Mouse (Mus musculus) lung, postnatal 0 days (tissue): ENCODE measurements around the gene Slc2a1. TPM values are rescaled to one million over a fixed set of nuclear protein-coding genes. Genes with fewer than 3 reads are reported as not detected.
A peak's percentile ranks its signal among the peaks of the same experiment; 100 is the strongest.

ENCODE experiments used
- ATAC-seq: fragments of 200-750 bp; cut with Nextera tagmentation; 2 replicates; pipeline ENCODE4 v1.8.0; 2017; ENCODE audit warnings: moderate library complexity
- DNase-seq: peaks from one replicate; pipeline ENCODE4 v3.0.0-alpha.2; 2016; ENCODE audit warnings: low spot score
- H3K27ac ChIP-seq: fragments of 300-500 bp; sonication (generic); 2 replicates; pipeline ENCODE4 v1.5.1; 2014; ENCODE audit warnings: antibody characterized with exemption, mild to moderate bottlenecking, low read length, mixed read lengths
- H3K27me3 ChIP-seq: fragments of 300-500 bp; sonication (generic); replicated peaks from 2 replicates; pipeline ENCODE4 v1.6.1; 2014; ENCODE audit warnings: low read length, mixed read lengths; ENCODE audit not compliant: insufficient read depth
- H3K36me3 ChIP-seq: fragments of 300-500 bp; sonication (generic); 2 replicates; pipeline ENCODE4 v1.6.1; 2014; ENCODE audit warnings: low read length, mixed read lengths; ENCODE audit not compliant: insufficient read depth
- H3K4me1 ChIP-seq: fragments of 300-500 bp; sonication (generic); 2 replicates; pipeline ENCODE4 v1.6.1; 2014; ENCODE audit warnings: antibody characterized with exemption, low read depth, low read length, mixed read lengths; ENCODE audit not compliant: insufficient read depth
- H3K4me2 ChIP-seq: fragments of 300-500 bp; sonication (generic); replicated peaks from 2 replicates; pipeline ENCODE4 v1.6.1; 2014; ENCODE audit warnings: low read depth, mild to moderate bottlenecking, low read length, moderate library complexity, mixed read lengths
- H3K4me3 ChIP-seq: fragments of 300-500 bp; sonication (generic); 2 replicates; pipeline ENCODE4 v1.5.1; 2014; ENCODE audit warnings: low read depth, low read length
- H3K9ac ChIP-seq: fragments of 300-500 bp; sonication (generic); replicated peaks from 2 replicates; pipeline ENCODE4 v1.6.1; 2014; ENCODE audit warnings: low read depth, mild to moderate bottlenecking
- H3K9me3 ChIP-seq: fragments of 300-500 bp; sonication (generic); 2 replicates; pipeline ENCODE4 v1.6.1; 2016; ENCODE audit warnings: low read length, mixed read lengths
- CTCF ChIP-seq: IDR thresholded peaks from 2 replicates; pipeline ENCODE4 v1.5.1; 2016; ENCODE audit warnings: antibody characterized with exemption, mild to moderate bottlenecking
- EP300 ChIP-seq: IDR thresholded peaks from 2 replicates; pipeline ENCODE4 v1.6.1; 2016; ENCODE audit warnings: antibody characterized with exemption, mild to moderate bottlenecking, control low read depth
- WGBS: fragments of 180-500 bp; shearing (Covaris S2); extraction: QIAGEN DNeasy Blood & Tissue Kit; methylation state at CpG from one replicate; pipeline ENCODE4 v1.1.7; 2014; 5-methylcytosine and 5-hydroxymethylcytosine counted together
- polyA plus RNA-seq: library from polyadenylated mRNA; unstranded; fragments of >200 nt; fragmentation: Nextera tagmentation; extraction: Ambion mirVana; gene quantifications from 2 replicates; pipeline ENCODE4 v1.2.1, GENCODE M21; 2015

The Slc2a1 gene
- polyA plus RNA-seq, 1 experiment from 2014 or later = 16.7 TPM

DNA sequence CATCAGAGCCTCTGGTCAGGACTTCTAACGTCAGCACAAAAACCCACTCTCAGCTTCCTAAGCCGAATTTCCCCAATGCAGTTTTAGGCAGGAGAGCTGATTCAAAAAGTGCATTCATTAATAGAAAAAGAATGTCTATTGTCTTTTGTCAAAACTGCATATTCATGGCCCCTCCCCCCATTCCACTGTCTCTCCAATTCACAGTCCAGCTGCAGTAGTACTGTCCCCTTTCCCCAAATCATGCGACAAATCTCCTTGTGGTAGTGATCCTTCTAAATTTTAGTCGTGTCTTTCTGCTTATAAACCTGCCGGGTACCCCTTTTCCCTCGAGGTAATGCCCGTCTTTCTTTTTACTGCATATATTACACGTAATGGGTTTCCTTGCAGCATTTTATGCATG is 30.3 kb downstream of the Slc2a1 start:
- TF ChIP-seq EP300 = no peak
- no peak for TF ChIP-seq CTCF
- WGBS = 67% methylated on average over 8 of the region's 8 CpGs

DNA sequence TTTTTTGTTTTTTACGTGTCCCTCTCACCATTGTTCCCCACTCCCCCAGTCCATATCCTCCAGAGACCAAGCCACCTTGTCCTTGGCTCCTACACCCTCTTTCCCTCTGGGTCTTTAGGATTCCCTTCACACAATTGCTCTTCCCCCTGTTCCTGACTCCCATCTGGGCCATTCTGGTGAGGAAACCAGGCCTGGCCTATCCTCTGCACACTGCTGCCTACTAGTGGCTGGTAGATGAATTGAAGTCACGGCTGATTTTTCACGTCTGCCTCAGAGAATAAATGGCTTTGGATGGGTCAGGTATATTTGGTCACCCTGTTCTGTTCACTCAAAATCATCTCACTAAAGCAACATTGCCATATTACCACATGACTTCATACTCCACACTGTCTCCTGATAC is 31.6 kb downstream of the Slc2a1 start:
- WGBS = 51% methylated on average over 3 of the region's 3 CpGs
- no peak for TF ChIP-seq EP300
- peak; percentile 94 for TF ChIP-seq CTCF
- Histone ChIP-seq H3K27me3 (no peaks in the 10 kb centered on the region), H3K36me3 (peaks cover 19% of the 10 kb centered on the region), H3K4me1 (no peaks in the 10 kb centered on the region), H3K9ac (no peak overlapping the region), H3K27ac (no peak overlapping the region), H3K4me2 (no peak overlapping the region), H3K9me3 (no peaks in the 10 kb centered on the region), H3K4me3 (no peak overlapping the region)
- ATAC-seq (no peak), DNase-seq (peak; percentile 59)

More for the DNA sequence above, 30.3 kb downstream of the Slc2a1 start:
- Histone ChIP-seq H3K36me3 (peaks cover 26% of the 10 kb centered on the region), H3K4me3 (no peak overlapping the region), H3K9me3 (no peaks in the 10 kb centered on the region), H3K27ac (no peak overlapping the region), H3K4me1 (no peaks in the 10 kb centered on the region), H3K9ac (no peak overlapping the region), H3K4me2 (no peak overlapping the region), H3K27me3 (no peaks in the 10 kb centered on the region)
- ATAC-seq = no peak
- DNase-seq = no peak

DNA sequence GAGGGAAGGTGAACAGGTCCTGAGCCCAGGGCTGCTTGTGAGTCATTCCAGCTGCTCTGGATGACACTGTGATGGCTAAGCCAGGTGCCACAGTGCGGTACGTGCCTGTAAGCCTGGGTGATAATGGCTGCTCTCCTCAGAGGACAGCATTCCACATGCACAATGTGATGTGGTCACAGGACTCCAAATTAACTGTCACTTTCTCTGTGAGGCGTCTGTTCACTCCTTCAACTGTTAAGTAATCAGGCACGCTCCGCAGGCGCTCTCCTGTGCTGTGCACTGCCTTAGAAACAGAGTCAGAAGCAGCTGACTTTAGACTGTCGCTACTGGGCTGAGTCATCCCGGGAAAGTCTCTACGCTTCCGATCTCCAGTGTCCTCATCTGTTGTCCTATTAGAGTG is 32.7 kb downstream of the Slc2a1 start:
- no peak for DNase-seq
- H3K4me3 ChIP-seq = no peak overlapping the region
- no peaks in the 10 kb centered on the region for H3K4me1 ChIP-seq
- no peaks in the 10 kb centered on the region for H3K9me3 ChIP-seq
- TF ChIP-seq CTCF = no peak
- no peak for TF ChIP-seq EP300
- peaks cover 8% of the 10 kb centered on the region; the same call in 1 of the 2 replicates for H3K36me3 ChIP-seq
- 61% methylated on average over 10 of the region's 10 CpGs for WGBS
- no peaks in the 10 kb centered on the region for H3K27me3 ChIP-seq
- H3K27ac ChIP-seq = no peak overlapping the region
- no peak for ATAC-seq
- no peak overlapping the region for H3K9ac ChIP-seq
- H3K4me2 ChIP-seq = no peak overlapping the region

DNA sequence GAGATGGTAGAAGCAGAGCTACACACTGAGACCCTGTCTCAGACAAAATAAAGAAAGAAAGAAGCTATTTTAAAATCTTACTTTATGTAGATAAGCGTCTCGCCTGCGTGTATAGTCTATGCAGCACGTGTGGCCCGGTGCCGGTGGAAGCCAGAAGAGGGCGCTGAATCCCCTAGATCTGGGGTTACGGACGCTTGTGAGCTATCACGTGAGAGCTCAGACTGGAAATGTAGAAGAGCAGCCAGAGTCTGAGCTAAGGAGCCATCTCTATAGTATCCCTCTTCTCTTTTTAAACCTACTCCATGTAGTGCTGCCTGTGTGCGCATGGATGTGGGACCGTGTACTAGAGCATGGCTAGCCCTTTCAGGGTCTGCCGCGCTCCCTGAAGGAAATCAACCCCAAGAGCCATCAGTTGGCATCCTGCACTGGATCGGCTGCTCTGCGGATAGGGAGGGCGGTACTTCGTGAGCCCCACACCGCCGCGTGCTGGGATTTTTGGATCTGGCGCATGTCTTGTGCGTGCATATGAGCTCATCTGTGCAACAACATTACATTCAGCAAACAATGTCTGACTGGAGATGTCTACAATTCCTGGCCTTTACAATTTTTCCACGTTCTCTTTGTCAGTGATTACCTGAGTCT is 33.8 kb downstream of the Slc2a1 start:
- TF ChIP-seq CTCF = peak; percentile 84
- TF ChIP-seq EP300 = no peak
- H3K9ac ChIP-seq = no peak overlapping the region
- 31% methylated on average over 24 of the region's 24 CpGs for WGBS
- H3K27ac ChIP-seq = no peak overlapping the region
- H3K4me1 ChIP-seq = no peaks in the 10 kb centered on the region
- ATAC-seq = peak; percentile 78
- no peaks in the 10 kb centered on the region; the same call in 1 of the 2 replicates for H3K36me3 ChIP-seq
- H3K27me3 ChIP-seq = no peaks in the 10 kb centered on the region
- peak; percentile 86 for DNase-seq
- H3K4me2 ChIP-seq = peak overlapping the region; percentile 33
- no peak overlapping the region for H3K4me3 ChIP-seq
- H3K9me3 ChIP-seq = no peaks in the 10 kb centered on the region

DNA sequence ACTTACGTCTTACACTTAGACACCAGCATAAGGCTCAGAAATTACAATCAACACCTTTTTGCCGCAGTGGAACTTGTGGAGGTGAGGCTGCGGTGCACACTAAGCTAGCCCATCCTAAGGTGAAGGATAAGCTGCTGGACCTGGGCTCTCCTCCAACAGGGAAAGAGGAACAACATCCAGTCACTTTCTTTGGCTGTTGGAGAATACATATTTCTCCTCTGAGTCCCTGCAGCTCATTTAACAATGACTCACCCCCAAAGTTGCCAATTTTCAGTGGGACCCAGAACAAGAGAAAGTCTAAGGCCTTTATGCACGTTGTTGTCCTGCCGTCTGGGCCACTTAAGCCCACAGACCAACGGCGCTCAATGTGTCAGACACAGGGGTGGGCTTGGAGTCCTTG is 38.3 kb downstream of the Slc2a1 start:
- Histone ChIP-seq H3K36me3 (no peaks in the 10 kb centered on the region), H3K9ac (no peak overlapping the region), H3K27ac (no peak overlapping the region), H3K27me3 (no peaks in the 10 kb centered on the region), H3K9me3 (no peaks in the 10 kb centered on the region), H3K4me1 (no peaks in the 10 kb centered on the region), H3K4me2 (no peak overlapping the region), H3K4me3 (no peak overlapping the region)
- 73% methylated on average over 7 of the region's 7 CpGs for WGBS
- no peak for DNase-seq
- TF ChIP-seq EP300 = no peak
- no peak for TF ChIP-seq CTCF
- ATAC-seq = no peak

DNA sequence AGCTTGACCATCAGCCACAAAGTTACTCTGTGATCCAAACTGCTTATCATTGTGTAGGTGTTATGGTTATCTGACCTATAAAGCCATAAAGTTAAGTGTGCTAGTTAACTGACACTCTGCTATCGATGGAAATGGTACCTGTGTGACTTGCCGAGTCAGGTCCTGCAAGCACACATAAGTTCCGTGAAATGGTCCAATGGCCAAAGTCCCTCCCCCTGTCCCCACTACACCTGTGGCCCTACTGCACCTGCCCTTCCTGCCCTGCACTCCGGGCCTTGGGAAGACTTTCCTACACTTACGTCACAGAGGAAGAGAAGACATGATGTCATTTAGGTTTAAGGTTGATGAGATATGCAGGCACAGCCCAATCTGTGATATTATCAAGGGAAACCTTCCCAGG is 38.8 kb downstream of the Slc2a1 start:
- no peaks in the 10 kb centered on the region for H3K36me3 ChIP-seq
- TF ChIP-seq EP300 = no peak
- TF ChIP-seq CTCF = no peak
- H3K4me1 ChIP-seq = no peaks in the 10 kb centered on the region
- WGBS = 82% methylated on average over 5 of the region's 5 CpGs
- H3K4me3 ChIP-seq = no peak overlapping the region
- no peaks in the 10 kb centered on the region for H3K9me3 ChIP-seq
- no peaks in the 10 kb centered on the region for H3K27me3 ChIP-seq
- DNase-seq (no peak), ATAC-seq (no peak)
- no peak overlapping the region for H3K27ac ChIP-seq
- no peak overlapping the region for H3K4me2 ChIP-seq
- H3K9ac ChIP-seq = no peak overlapping the region
